Mouse (Mus musculus) urinary bladder, postnatal 4 days (tissue): ENCODE measurements at regions not wholly inside any gene's neighbourhood (a gene's known extent, or its start where the extent isn't known, plus 50 kb on each side); places are given as distances from the start of the nearest gene placed in this dataset.

Source experiments
- DNase-seq, 2 experiments: peaks; one replicate each; pipeline ENCODE4 v3.0.0; 2021 to 2022; ENCODE audit warnings: low spot score in 2 of 2

GRCm38 (mm10) chr13:101433162-101433561, 334.9 kb downstream of the Pik3r1 start:
- no peak for DNase-seq

- DNase-seq, result no peak
Measured at GRCm38 (mm10) chr13:101427426-101428221, 340.4 kb downstream of the Pik3r1 start.

- DNase-seq, result no peak
Measured at GRCm38 (mm10) chr13:101426461-101426860, 341.6 kb downstream of the Pik3r1 start.

GRCm38 (mm10) chr13:101422082-101422481, 345.9 kb downstream of the Pik3r1 start:
- DNase-seq, result no peak

GRCm38 (mm10) chr13:101419457-101420025, 348.5 kb downstream of the Pik3r1 start:
- no peak for DNase-seq

GRCm38 (mm10) chr13:101418272-101418671, 349.7 kb downstream of the Pik3r1 start:
- no peak for DNase-seq

- DNase-seq, result no peak
Measured at GRCm38 (mm10) chr13:101408885-101409284, 359.1 kb downstream of the Pik3r1 start.

- DNase-seq, result no peak
Measured at GRCm38 (mm10) chr13:101407633-101408032, 360.4 kb downstream of the Pik3r1 start.

GRCm38 (mm10) chr13:101373581-101374189, 394.3 kb downstream of the Pik3r1 start:
- no peak for DNase-seq

GRCm38 (mm10) chr13:101371906-101372305, 396.1 kb downstream of the Pik3r1 start:
- no peak for DNase-seq

GRCm38 (mm10) chr13:101368170-101368569, 399.8 kb downstream of the Pik3r1 start:
- DNase-seq, result no peak

GRCm38 (mm10) chr13:101355363-101355762, 412.7 kb downstream of the Pik3r1 start:
- no peak for DNase-seq

- DNase-seq, result no peak
Measured at GRCm38 (mm10) chr13:101351123-101351522, 416.9 kb downstream of the Pik3r1 start.

GRCm38 (mm10) chr13:101349354-101349753, 418.7 kb downstream of the Pik3r1 start:
- no peak for DNase-seq

- DNase-seq, result no peak
Measured at GRCm38 (mm10) chr13:101338280-101338872, 429.6 kb downstream of the Pik3r1 start.

- DNase-seq, result no peak
Measured at GRCm38 (mm10) chr13:101318621-101319020, 449.4 kb downstream of the Pik3r1 start.

GRCm38 (mm10) chr13:101316336-101316735, 451.7 kb downstream of the Pik3r1 start:
- no peak for DNase-seq

GRCm38 (mm10) chr13:101314040-101314439, 454.0 kb downstream of the Pik3r1 start:
- DNase-seq, result no peak

- peak in 1 of 2 experiments; percentile 28 for DNase-seq
Measured at GRCm38 (mm10) chr13:101311634-101312314, 456.2 kb downstream of the Pik3r1 start.

GRCm38 (mm10) chr13:101308724-101309123, 459.3 kb downstream of the Pik3r1 start:
- DNase-seq, result no peak

GRCm38 (mm10) chr13:101305695-101306413, 462.2 kb downstream of the Pik3r1 start:
- DNase-seq, result no peak
